15 mouse cellular contexts compared by ENCODE assay signal in genomic region chr8:94828284-94828683, GRCm38 (mm10).
DNase-seq lines count a peak whose midpoint lies in the region.
"Had no signal": no experiment of that assay in that cellular context is flagged by ENCODE, and none has a peak within 500 bp of the region (broad histone marks: within the 10 kb centered on the region; RNA-seq: fewer than 3 reads in every experiment).

No protein-coding gene starts in this region.

- DNase-seq in 3T3-L1 (ENCODE audit: low read depth, low spot score) (peak; percentile 46), MN1 (ENCODE audit: low spot score) (peak; percentile 61)
- peak; percentile 49 for DNase-seq in induced T-regulatory cell, adult 2 months (ENCODE audit: low read depth)
- no peak for DNase-seq in cerebellum, adult 11-12 months
- no peak for DNase-seq in urinary bladder, postnatal 25 days (ENCODE audit: low spot score)
- DNase-seq: adrenal gland, adult 8-10 months; adrenal gland, postnatal 14 days; adrenal gland, postnatal 36 days; B cell, adult 2 months; cerebellum, adult 18-20 months; cerebellum, adult 8-10 months; cerebellum, adult 9-11 months; cerebellum, postnatal 14 days; cerebellum, postnatal 36 days; embryo, embryonic 11 days had no signal

Comparison
In these comparisons a context has a peak if more than half of its experiments do, and no peak if none do; other contexts are left out.
1. DNase-seq: peak in 3T3-L1 (single experiment), MN1 (single experiment) and induced T-regulatory cell, adult 2 months (single experiment); none in cerebellum, adult 11-12 months (single experiment) and urinary bladder, postnatal 25 days (single experiment).